Mouse (Mus musculus) embryonic fibroblast, embryonic 13.5 days (primary cell): ENCODE data around the gene Minar1. TPM values are rescaled to one million over a fixed set of nuclear protein-coding genes. Genes with fewer than 3 reads are reported as not detected.
A peak's percentile ranks its signal among the peaks of the same experiment; 100 is the strongest.

ENCODE experiments used
- H3K27ac ChIP-seq: 2 replicates; pipeline ENCODE4 v1.5.1; 2012; ENCODE audit warnings: low read length, control low read depth, inconsistent platforms; ENCODE audit not compliant: insufficient read depth
- H3K4me1 ChIP-seq: 2 replicates; pipeline ENCODE4 v1.6.1; 2011; ENCODE audit warnings: low read length; ENCODE audit not compliant: control insufficient read depth, insufficient read depth
- H3K4me3 ChIP-seq: 2 replicates; pipeline ENCODE4 v1.5.1; 2011; ENCODE audit warnings: mild to moderate bottlenecking, control low read depth, low read length; ENCODE audit not compliant: insufficient read depth
- CTCF ChIP-seq: IDR thresholded peaks from 2 replicates; pipeline ENCODE4 v1.5.1; 2011; ENCODE audit warnings: mild to moderate bottlenecking, control low read depth, low read length, moderate library complexity, borderline replicate concordance; ENCODE audit not compliant: insufficient read depth
- POLR2A ChIP-seq: IDR thresholded peaks from 2 replicates; pipeline ENCODE4 v1.6.1; 2011; ENCODE audit warnings: low read depth, mild to moderate bottlenecking, control low read depth, low read length, moderate library complexity
- polyA plus RNA-seq: library from polyadenylated mRNA; stranded (reverse); fragments of >200 nt; gene quantifications from 2 replicates; pipeline ENCODE4 v1.2.4, GENCODE M21; 2011; ENCODE audit warnings: low read depth; ENCODE audit not compliant: missing spikeins, insufficient read length

Gene Minar1
- not detected in 2 replicates for polyA plus RNA-seq

GRCm38 (mm10) chr9:89623006-89623760 is at the start of gene Minar1:
Minar1 (minus strand) TSS chr9:89623125.
- TF ChIP-seq CTCF (no peak), POLR2A (no peak)
- Histone ChIP-seq H3K4me3 (peak within 1 kb of the TSS; percentile 9), H3K27ac (no peak within 1 kb of the TSS), H3K4me1 (no peaks in the 10 kb centered on the region)

GRCm38 (mm10) chr9:89669878-89670277 is 47.0 kb upstream of the Minar1 start:
- Histone ChIP-seq H3K4me3 (no peak overlapping the region), H3K4me1 (no peaks in the 10 kb centered on the region), H3K27ac (no peak overlapping the region)
- TF ChIP-seq CTCF = no peak
- TF ChIP-seq POLR2A = no peak

GRCm38 (mm10) chr9:89667306-89667942 is 44.5 kb upstream of the Minar1 start:
- TF ChIP-seq POLR2A (no peak), CTCF (no peak)
- Histone ChIP-seq H3K27ac (no peak overlapping the region), H3K4me3 (no peak overlapping the region), H3K4me1 (no peaks in the 10 kb centered on the region)

DNA sequence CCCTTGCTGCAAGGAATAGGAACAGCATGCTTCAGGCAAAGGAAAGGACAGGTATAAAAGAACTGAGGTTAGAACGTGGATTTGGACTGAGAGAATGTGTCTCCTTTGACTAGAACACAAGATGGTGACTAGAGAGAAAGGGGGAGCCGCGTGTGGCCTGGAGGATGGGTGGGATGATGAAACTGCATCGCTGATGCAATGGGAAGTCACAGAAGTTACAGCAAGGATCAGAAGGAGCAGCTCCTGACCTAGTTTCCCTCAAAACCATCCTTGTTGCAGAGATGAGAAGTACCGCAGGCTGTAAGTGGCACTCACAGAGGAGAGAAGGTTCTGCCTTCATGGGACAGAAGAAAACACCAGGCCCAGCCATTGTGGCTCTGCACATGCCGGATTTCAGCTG is 28.0 kb upstream of the Minar1 start:
- Histone ChIP-seq H3K4me3 (no peak overlapping the region), H3K4me1 (no peaks in the 10 kb centered on the region), H3K27ac (no peak overlapping the region)
- TF ChIP-seq CTCF (no peak), POLR2A (no peak)

DNA sequence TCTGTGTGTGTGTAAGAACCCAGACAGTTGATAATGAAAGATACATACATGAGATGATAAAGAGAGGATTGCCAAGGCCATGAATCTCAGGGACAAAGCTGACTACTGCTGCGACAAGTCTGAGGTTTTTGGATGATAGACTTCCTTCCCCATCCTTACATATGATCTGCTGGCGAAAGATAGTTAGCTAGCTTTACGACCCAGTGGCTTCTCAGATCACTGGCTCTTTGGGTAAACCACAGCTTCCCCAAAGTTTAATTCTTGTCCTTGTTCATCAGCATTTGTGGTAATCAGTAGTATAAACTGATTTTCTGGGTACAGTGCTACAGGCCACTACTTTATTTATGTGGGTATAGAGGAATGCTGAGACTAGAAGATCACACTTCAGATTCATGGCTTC is 14.5 kb upstream of the Minar1 start:
- TF ChIP-seq POLR2A (no peak), CTCF (no peak)
- no peak overlapping the region for H3K4me3 ChIP-seq
- no peaks in the 10 kb centered on the region for H3K4me1 ChIP-seq
- no peak overlapping the region for H3K27ac ChIP-seq

GRCm38 (mm10) chr9:89622296-89623005 is 474 bp downstream of the Minar1 start:
- TF ChIP-seq CTCF = no peak
- no peak for TF ChIP-seq POLR2A
- Histone ChIP-seq H3K4me1 (no peaks in the 10 kb centered on the region), H3K4me3 (peak overlapping the region; percentile 9), H3K27ac (no peak overlapping the region)

- no peaks in the 10 kb centered on the region for H3K4me1 ChIP-seq
- H3K4me3 ChIP-seq = no peak overlapping the region
- TF ChIP-seq CTCF (no peak), POLR2A (no peak)
- H3K27ac ChIP-seq = no peak overlapping the region
Observed at GRCm38 (mm10) chr9:89621750-89622149, 1.2 kb downstream of the Minar1 start.

DNA sequence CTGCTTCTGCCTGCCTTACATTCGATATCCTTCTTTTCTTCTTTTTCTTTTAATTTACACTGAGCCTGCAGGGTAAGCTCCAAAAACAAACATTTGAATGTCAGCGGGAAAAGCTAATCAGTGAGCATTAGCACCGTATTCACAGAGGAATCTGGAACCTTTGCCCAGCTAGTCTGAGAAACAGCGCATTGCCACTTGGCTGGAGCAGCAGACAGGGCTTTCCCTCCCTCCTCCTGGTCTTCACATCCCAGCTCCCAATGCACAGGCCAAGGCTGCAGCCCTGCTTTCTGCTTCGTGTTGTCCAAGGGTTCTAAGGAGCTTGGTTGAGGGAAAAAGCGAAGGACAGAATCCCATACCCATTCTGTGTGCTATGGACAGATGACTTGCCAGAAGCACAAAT is 2.6 kb downstream of the Minar1 start:
- Histone ChIP-seq H3K27ac (no peak overlapping the region), H3K4me3 (no peak overlapping the region), H3K4me1 (no peaks in the 10 kb centered on the region)
- TF ChIP-seq POLR2A = no peak

DNA sequence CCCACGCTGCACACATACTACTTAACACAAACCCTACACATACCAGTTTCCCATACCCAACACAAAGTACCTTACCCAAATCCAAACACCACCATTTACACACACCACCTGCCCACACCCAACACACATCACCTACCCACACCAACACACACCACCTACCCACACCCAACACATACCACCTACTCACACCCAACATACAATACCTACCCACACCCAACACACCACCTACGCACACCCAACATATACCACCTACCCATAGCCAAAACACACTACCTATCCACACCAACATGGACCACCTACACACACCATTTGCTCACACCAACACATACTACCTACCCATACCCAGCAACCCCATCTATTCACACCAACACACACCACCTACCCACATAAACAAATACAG is 6.0 kb downstream of the Minar1 start:
- Histone ChIP-seq H3K4me3 (no peak overlapping the region), H3K4me1 (no peaks in the 10 kb centered on the region), H3K27ac (no peak overlapping the region)
- TF ChIP-seq CTCF (no peak), POLR2A (no peak)

- no peaks in the 10 kb centered on the region for H3K4me1 ChIP-seq
- H3K4me3 ChIP-seq = no peak overlapping the region
- TF ChIP-seq CTCF (no peak), POLR2A (no peak)
- H3K27ac ChIP-seq = no peak overlapping the region
Observed at GRCm38 (mm10) chr9:89610592-89610991, 12.3 kb downstream of the Minar1 start.
